Mouse (Mus musculus): ENCODE results near the gene E2f1.

E2f1 gene

GRCm38 (mm10) chr2:154552424-154552907 is 17.2 kb downstream of the E2f1 start:
- no peak for DNase-seq (ENCODE audit: low read depth, low spot score)

GRCm38 (mm10) chr2:154551927-154552326 is 17.8 kb downstream of the E2f1 start:
- no peak for DNase-seq (ENCODE audit: low read depth, low spot score)

- DNase-seq (ENCODE audit: low read depth, low spot score): no peak
Measured at GRCm38 (mm10) chr2:154551476-154551875, 18.2 kb downstream of the E2f1 start, which contains the start of gene Actl10. Gene Actl10 (plus strand): TSS chr2:154551776.

GRCm38 (mm10) chr2:154550937-154551336 is 18.8 kb downstream of the E2f1 start:
- DNase-seq (ENCODE audit: low read depth, low spot score): no peak

GRCm38 (mm10) chr2:154549886-154550189 is 19.9 kb downstream of the E2f1 start:
- DNase-seq (ENCODE audit: low read depth, low spot score): no peak

GRCm38 (mm10) chr2:154549127-154549885 is 20.4 kb downstream of the E2f1 start:
- no peak for DNase-seq (ENCODE audit: low read depth, low spot score)

- no peak for DNase-seq (ENCODE audit: low read depth, low spot score)
Measured at GRCm38 (mm10) chr2:154548688-154549087, 21.0 kb downstream of the E2f1 start.

- DNase-seq (ENCODE audit: low read depth, low spot score): no peak
Measured at GRCm38 (mm10) chr2:154546711-154547110, 23.0 kb downstream of the E2f1 start, which contains the start of gene 1700003F12Rik. Gene 1700003F12Rik (plus strand): TSS chr2:154547085.

GRCm38 (mm10) chr2:154543567-154544347 is 25.9 kb downstream of the E2f1 start:
- DNase-seq (ENCODE audit: low read depth, low spot score): no peak

GRCm38 (mm10) chr2:154541630-154542029 is 28.1 kb downstream of the E2f1 start:
- no peak for DNase-seq (ENCODE audit: low read depth, low spot score)

GRCm38 (mm10) chr2:154539720-154540119 is 30.0 kb downstream of the E2f1 start:
- DNase-seq (ENCODE audit: low read depth, low spot score): no peak

- no peak for DNase-seq (ENCODE audit: low read depth, low spot score)
Measured at GRCm38 (mm10) chr2:154538710-154539109, 31.0 kb downstream of the E2f1 start.

- no peak for DNase-seq (ENCODE audit: low read depth, low spot score)
Measured at GRCm38 (mm10) chr2:154538310-154538709, 31.4 kb downstream of the E2f1 start.

GRCm38 (mm10) chr2:154534704-154535270 is 34.9 kb downstream of the E2f1 start:
- DNase-seq (ENCODE audit: low read depth, low spot score): no peak

- no peak for DNase-seq (ENCODE audit: low read depth, low spot score)
Measured at GRCm38 (mm10) chr2:154532888-154533287, 36.8 kb downstream of the E2f1 start.

GRCm38 (mm10) chr2:154526531-154526930 is 43.2 kb downstream of the E2f1 start:
- DNase-seq (ENCODE audit: low read depth, low spot score): no peak

- no peak for DNase-seq (ENCODE audit: low read depth, low spot score)
Measured at GRCm38 (mm10) chr2:154525285-154525684, 44.4 kb downstream of the E2f1 start.

- no peak for DNase-seq (ENCODE audit: low read depth, low spot score)
Measured at GRCm38 (mm10) chr2:154522334-154522733, 47.4 kb downstream of the E2f1 start.

- DNase-seq (ENCODE audit: low read depth, low spot score): no peak
Measured at GRCm38 (mm10) chr2:154521449-154521848, 48.2 kb downstream of the E2f1 start.

- DNase-seq (ENCODE audit: low read depth, low spot score): no peak
Measured at GRCm38 (mm10) chr2:154517424-154517823, 52.3 kb downstream of the E2f1 start.

GRCm38 (mm10) chr2:154516944-154517343 is 52.7 kb downstream of the E2f1 start:
- DNase-seq (ENCODE audit: low read depth, low spot score): no peak

- DNase-seq (ENCODE audit: low read depth, low spot score): no peak
Measured at GRCm38 (mm10) chr2:154510141-154510540, 59.6 kb downstream of the E2f1 start.
